Mouse (Mus musculus) frontal cortex, postnatal 14 days (tissue): ENCODE measurements at regions not wholly inside any gene's neighbourhood (a gene's known extent, or its start where the extent isn't known, plus 50 kb on each side); places are given as distances from the start of the nearest gene placed in this dataset.

Experiments
- DNase-seq, 2 experiments: peaks; one replicate each; pipeline ENCODE4 v3.0.0; 2022; ENCODE audit warnings: low spot score in 2 of 2

DNA sequence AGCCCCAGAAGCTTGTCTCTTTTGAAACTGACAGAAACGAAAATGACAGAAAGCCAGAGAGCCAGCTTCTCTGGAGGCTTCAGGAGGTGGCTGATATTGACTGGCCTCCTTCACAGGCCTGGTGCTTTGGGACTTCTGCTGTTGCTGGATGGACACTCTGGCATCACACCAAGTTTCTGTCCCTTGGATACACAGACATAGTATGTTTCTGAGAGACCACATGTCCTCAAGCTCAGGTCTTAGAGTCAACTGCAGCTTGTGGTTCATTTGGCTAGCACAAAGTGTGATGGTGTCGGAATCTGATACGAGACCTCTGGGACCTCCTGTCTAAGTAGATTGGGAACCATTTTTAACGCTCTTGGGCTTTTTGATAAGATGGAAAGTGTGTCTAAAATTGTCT is 502.0 kb downstream of the Sqor start:
- DNase-seq, result no peak

DNA sequence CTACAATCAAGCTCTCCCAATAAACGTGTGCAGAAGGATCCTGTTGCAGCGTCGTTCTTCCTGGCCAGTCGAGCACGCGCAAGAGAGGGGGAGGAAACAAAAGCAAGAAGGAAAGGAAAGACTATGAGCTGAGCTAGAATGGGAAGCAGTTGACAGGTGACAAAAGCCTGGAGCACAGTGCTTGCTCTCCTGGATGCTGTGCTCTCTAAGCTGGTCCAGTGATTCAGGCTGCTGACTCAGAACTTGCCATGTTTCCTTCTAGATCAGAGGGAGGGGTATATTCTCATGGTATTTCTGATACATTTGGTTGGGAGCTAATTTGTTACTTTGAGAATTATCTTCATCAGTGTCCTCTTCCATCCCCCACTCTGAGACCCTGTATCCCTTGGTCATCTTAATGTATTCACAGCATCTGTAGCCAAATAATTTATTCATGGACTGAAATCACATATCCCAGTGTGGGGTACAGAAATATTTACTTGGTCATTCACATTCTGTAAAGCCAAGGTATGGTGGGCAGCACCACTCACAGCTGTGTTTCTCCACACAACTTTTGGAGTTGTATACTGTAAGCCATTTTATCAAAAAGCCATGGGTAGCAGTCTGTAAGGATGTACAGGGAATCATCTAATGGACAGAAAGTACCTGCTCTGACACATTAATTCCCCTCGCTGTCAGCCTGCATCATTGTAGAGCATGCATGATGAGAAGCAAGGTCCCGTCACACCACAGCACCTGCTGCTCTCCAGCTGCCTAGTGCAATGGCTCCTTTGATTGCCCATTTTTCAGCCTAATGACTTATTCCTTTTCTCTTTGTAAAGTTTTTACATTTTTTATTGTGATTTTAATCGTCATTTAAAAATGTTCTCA is 510.1 kb downstream of the Sqor start:
- no peak for DNase-seq

DNA sequence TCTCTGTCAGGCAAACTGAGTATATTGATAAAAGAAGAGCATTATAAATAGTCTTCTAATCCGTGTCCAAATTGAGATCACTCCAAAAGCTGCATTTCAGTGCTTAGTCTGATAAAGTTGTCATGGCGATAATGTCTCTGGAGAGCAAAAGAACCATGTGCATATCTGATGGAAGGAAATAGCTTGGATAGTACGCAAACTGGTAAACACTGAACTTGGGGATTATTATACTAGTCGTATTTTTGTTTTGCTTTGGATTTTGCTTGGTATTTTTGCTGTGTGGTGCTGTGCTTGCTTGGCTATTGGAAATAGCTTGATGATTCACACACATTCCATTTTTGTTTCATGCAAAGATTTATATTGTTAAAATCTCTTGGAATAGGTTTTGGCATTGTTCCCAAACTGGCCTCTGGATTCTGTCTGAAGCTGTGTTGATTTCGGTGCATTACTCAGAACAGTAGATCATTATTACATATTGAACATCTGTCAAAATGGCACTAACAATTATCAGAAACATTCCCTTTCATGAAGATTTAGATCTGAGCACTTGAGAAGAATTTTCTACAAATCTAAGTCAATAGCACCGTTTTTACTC is 510.8 kb downstream of the Sqor start:
- DNase-seq, result no peak

DNA sequence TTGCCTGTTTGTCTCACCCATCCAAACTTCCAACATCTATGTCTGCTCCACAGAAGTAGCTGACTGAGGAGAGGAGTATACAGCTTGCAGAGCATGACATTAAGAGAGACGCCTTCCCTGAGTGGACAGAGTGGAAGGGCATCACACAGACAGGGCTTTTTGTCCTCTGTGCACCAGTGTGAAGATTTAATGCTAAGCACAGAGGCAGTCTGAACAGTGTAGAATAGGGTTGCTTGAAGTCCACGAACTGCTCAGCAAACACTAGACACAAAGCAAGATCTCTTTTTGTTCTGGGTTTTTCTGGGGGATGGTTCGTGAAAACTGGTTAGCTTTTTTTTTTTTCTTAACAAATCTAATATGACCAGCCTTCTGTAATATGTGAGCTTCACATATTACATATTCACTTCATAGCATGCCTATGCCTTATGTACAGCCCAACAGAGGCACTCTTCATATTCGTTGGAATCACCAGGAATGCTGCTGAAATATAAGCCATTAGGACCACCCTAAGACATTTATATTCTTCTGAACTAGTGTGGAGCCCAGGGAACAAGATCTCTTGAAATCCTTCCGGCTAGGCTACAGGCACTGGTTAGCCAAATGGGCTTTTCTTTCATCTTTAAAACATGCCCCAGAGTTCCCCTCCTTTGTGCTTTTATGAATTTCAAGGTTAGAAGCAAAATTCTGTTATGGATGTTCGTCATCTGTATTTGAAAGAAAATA is 546.7 kb downstream of the Sqor start:
- no peak for DNase-seq

DNA sequence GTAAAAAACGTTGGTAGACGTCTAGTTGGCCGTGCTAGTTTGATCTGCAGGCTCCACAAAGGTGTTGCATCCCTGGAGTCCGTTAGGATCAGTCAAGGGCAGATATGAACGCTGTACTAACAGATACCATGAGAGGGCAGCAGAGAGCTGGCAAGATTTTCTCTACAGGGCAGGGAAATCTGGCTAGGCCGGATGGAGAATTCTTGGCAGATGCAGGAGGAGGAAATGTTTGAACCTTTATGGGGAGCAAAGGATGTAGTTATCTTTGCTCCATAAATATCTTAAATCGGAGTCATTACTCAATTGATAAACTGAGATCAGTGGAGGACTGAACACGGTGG is 547.2 kb downstream of the Sqor start:
- DNase-seq, result peak; percentile 60 to 83

DNA sequence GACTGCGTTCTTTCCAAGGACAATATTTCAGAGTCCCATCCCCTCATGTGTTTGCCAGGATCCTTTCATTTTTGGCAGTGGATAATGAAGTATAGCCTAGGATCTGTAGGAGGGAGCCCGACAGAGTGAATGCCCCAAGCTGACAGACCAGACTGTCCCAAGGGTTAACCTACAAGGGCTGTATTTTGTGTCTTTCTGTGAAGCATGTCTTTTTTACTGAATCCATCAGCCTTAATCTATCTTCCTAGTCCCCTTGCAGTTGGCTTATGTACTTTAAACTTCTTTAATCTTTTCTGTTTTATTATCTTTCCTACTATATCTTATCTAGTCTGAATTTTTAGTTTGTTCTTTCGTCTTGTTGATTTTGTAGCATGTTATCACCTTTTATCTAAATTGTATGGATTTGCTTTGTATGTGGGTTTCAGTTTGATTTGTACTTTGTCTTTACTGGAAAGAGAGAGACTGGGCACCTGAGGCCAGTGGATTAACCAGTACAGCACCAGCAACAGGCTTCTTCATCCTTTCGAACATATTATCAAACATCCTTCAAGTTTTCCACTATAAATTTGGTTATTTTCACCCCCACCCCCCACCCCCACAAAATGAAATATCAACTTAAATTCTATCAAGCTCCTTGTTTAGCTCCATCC is 555.5 kb downstream of the Sqor start:
- DNase-seq, result no peak

DNA sequence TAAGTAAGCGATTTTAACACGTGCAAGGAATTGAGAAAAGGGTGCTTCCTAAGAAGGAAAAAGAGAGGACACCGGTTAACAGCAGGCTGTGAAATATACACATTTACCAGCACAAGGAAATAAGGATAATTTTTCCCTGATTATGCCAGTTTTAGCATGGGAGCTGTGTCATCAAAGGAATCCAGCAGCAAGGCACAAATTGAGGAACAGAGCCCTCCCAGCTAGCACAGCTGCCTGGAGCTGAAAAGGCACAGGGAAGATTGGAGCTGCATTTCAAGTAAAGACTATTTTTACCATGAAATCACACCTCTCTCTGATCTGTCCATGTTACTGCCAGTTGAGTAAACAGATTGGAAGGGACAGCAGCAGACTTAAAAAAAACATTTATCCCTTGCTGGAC is 558.7 kb downstream of the Sqor start:
- DNase-seq, result no peak

DNA sequence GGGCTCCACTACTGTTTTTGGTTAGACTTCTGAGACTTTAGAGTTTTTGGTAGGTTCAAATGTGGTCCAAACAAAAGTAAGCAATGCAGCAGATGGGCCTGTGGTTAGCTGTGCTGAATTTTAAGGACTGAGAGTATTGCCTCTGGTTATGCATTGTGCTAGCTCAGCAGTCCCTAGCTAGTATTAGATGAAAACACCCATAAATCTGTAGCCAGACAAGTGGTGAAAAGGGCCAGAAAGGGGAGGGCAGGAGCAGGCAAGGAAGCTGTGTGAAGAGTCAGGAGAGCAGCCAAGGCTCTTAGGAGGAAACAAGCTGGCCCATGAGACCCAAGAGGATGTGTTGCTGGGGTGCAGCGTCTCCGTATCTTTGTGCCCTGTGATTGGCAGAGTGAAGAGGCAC is 559.9 kb downstream of the Sqor start:
- DNase-seq, result no peak

DNA sequence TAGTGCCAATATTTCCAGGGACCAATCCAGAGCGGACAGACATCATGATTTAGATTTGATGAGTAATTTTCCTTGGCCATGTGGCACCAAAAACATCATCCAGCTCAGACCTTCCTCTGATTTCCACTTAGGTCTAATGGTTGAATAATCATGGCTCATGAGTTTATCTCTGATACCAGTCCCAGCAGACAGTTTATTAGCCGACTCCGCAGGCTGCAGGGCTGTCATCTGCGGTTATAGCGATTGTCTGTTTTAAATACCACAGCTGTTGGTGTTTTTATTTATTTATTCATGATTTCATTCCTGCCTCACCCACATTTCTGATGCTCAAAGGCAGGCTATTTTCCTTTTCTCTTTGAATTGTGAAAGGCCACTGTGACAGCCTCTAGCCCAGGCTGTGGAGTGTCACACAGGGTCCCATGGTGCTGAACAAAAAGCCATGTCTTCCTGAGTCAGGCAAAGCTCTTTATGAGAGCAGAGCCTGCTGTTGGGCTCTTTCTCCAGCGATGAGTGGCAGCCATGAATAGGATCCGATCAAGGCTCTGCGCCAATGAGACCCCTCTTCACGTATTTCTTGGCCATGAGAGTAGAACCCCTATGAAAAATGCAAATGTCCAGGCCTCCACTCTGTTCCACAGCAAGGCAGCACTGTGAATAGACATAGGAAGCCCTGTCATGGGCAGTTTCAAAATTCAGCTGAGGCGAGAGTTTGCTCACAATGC is 584.7 kb downstream of the Sqor start:
- peak; percentile 22 to 35 for DNase-seq

DNA sequence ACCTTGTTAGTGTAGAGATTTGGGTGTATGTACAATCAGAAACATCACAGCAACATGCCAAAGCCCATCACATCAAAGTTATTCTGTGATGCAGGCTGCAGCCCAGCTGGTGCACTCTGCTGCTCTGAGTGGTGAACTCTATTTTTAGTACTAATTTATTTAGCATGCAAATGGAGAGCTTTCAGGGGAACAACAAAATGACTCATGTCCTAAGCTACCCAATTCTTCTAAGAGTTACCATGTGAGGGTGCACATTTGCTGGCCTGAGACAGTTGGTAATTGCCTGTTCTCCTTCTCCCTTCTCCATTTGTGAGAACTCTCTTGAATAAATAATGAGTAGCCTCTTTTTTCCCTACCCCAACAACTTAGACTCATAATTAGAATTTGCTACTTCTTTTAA is 599.2 kb downstream of the Sqor start:
- DNase-seq, result no peak

DNA sequence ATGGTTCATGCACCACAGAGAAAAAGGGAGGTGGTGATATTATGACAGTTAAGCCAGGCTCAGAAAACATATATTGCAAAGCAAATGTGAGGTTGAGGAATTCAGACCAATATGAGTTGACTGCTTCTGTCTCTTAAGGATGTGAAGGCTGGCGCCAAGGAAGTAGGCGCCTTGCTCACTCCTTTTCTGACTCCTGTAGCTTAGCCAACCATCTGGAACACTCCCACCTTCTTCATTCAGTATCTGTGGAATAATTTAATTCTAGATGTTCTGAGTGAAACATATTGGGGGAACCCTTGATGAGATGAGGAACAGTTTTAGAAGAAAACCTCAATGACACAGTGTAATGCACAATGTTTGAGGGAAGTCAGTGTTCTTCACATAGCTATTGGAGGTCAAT is 601.5 kb downstream of the Sqor start:
- DNase-seq, result no peak

DNA sequence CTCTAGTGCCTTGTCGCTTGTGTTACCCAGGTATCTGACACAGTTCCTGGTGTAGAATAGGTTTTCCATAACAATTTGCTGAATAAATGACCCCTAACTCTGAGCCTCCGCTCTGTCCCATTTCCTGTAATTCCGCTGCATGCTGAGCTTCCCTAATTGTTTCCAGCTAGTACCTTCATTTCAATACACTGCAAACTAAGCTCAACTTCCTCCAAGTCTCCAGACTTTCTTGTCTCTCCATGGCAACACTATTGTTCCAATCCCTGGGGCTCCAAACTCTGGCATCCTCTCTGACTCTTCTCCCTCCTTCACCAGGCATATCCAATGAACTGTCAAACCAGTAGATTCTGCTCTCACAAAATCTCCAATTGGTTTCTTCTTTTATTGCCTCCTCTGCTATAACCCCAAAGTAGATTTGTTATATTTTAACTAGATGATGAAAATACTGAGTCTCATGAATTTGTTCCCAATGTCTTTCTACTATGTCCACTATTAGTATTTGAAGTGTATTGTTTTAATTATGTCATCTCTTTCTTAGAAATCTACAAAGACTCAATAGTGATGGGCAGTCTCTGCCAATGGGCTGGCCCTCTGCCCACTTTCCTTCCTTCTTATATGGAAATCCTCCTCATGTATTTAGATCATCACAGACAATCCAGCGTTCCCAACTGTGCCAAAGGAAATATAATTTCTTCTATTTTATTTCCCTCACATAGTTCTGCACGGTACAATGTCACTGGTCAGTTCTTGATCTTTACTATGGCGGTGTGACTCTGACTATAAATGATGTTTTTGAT is 620.8 kb downstream of the Sqor start:
- DNase-seq, result no peak

DNA sequence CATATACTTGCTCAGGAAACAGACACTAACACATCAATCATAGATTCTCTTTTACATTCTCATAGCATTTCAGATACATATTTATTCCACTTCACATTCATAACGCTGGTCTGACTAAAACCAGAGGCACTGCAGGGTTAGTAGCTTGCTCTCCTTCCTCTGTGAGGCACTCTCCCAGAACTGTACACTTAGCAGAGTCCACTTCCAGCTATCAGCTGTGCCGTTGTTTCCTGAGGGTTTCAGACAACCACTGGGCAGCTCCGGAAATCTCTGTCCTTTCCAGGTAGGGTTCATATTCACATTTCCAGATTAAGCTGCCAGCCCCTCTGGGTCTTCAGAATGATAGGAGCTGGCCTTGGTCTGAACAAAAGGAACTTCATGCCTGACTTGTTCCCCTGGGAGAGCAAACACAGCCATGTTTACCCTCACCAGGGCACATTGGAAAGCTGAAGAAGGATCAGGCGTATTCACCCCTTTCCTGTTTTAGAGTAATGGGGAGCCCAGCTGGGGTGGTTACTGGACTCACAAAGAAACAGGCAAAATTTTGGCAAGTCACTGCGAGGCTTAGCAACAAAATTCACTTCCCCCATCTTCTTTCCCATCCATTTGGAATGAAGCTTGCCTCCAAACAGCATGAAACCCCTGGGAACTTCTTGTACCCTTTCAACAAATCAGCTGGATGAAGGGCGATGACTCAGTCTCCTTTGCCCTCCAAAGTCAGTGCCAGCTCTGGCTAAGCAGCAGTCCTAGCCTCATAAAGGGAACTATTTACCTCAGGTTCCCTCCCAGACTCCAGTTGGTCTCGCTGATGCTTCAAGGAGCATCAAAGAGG is 622.0 kb downstream of the Sqor start:
- peak in 1 of 2 experiments; percentile 26 for DNase-seq

DNA sequence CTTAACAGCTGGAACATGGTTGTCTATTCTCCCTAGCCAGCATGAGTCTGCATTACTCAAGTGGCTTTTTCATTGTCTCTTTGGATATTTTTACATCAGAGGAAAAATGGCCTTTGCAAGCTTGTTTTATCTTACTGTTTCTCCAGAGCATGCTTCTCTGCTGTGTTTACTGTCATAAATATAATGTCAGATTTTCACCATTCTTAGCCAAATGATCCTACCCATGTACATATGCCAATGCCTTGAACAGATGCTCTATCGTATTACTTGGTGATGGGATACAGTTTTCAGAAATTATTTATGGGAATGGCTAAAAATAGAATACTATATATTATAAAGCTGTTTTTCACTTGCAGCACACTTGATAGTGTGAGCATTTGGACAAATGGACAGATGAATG is 625.9 kb downstream of the Sqor start:
- no peak for DNase-seq

DNA sequence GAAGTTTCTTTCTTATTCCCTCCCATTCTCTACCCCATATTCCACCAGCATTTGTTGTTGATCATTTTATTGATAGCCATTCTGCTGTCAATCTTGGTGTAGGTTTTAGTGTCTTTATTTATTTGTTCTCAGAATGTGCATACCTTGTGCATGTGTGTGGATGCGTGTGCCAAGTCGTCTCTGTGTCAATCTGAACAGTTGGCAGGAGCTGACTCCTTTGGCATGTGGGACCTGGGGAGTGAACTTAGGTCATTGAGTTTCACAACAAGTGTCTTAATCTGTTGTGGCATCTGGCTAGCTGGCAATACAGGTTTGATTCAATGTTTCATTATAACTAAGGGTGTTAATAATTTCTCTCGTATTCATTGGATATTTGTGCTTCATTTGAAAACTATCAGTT is 629.3 kb downstream of the Sqor start:
- DNase-seq, result no peak

DNA sequence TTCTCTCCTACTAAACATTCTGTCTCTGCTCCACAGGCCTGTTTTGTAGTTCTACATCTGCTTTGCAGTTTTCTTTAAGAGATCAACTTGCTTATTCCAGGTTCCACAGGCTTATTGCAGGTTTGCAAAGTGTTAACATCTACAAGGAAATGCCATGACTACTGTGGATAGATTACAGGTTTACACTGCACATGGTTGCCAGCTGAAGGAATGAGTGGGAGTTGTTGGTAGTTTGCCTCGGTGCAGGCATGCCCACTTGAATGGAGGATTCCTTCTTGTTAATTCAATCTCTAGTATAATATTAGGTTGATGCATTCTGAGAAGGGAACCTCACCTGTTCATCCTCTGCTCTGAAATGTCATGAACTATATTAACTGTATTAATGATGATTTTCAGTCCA is 632.5 kb downstream of the Sqor start:
- DNase-seq, result no peak

DNA sequence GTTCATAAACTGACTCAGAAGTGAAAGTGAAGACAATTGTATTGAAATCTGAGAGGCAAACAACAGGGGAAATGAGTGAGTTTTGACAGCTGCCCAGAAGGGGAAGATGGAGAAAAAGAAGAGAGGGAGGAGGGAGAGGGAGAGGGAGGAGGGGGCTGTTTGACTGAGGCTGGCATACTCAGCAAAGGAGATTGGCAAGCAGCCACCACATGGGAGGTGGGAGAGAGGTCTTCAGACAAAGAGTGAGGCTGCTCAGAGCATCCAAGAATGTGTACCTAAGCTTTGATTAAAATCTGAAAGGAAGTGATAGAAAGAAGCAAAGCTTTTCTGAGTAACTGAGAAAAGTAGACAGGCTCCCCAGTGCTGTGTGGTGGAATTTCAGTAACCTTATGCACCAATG is 636.0 kb downstream of the Sqor start:
- DNase-seq, result no peak

DNA sequence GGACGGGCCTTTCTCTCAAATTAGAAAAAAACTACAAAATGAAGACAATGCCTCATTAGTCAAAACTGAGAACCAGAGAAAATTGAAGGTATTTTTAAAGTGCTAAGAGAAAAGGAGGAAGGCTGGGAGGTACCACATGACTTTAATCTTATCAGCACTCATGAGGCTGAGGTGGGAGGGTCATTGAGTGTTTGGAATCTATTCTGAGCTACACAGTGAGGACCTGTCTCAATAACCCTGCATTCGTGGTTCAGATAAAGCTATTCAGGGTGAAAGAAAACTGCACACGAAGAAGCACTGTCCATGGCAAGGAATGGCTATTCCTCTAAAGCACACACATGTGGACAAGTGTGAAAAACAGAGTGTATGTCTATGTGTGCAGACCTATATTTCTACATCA is 644.0 kb downstream of the Sqor start:
- DNase-seq, result no peak

DNA sequence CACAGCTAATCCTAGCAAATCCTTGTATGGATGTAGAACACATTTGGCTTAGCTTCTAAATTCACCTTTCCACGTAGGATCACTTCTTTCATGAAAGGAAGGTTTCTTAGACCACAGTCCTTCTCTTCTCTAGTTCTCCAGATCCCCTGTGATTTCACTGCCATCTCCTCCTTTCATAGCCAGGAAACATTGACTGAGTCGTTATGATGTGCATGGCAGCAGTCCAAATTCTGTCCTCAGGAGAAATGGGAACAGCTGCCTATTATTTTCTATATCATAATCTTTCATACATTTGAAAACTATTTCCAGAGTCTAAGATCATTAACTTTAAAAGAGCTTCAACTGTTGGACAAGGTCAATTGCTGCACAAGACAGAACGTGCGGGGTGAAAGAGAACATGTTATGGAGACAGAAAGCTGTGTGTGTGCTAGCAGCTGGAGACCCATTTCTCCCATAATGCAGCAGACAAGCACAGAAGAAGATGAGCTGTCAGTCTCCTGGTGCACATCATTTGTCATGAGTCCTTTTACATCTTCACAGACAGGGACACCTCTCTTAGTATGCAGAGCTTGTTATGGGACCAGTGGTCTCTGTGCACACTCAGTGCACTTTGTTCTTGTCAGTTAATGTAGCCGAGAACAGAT is 631.6 kb upstream of the Sema6d start:
- DNase-seq, result no peak

DNA sequence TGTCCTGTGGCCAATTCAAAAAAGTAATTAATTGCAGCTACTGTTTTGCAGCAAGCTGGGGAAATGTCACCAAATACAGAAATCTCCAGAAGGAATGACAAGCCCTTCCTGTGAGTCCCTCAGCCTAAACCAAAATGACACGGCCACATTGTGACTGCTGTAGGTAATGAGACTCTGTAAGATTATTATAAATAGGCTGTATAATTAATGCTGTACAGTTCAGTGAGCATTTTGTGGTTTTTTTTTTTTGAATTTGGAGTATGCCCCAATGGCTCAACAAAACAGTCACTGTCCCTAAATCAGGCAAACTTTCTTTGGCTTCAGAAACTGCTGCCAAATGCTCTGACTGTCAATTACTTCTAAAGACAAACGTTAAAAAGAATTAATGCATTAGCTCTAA is 615.9 kb upstream of the Sema6d start:
- no peak for DNase-seq
